Mouse (Mus musculus): ENCODE data around the gene Xrcc1. TPM values are rescaled to one million over a fixed set of nuclear protein-coding genes. Genes with fewer than 3 reads are reported as not detected.
"Not testable (repeated sequence)": the region's sequence is repeated elsewhere in the genome, so short reads cannot be mapped to it uniquely, and the experiment has no call there.

Gene Xrcc1
- polyA plus RNA-seq, 1 experiment from 2014 or later = 69.8 TPM

DNA sequence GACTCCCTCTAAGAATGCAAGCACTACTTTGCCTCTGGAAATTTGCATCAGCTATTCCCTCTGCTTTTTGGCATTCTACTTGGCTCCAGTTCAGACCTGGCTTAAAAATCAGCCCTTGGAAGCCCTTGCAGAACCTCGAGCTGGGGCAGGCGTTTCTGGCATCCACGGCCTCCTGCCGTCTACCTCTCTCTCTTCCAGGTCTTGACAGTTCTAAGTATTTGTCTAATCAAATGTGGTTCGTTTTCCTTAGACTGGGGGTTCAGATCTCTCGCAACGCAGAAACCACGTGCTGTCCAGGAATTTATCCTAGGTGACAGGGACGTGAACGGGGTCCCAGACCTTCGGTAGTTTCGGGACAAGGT, 39.6 kb upstream of the Xrcc1 start:
- Histone ChIP-seq H3K9me3 (replicated peaks; ENCODE audit: control insufficient read depth, low read length) (0 out of 2 replicates have a peak, but pooled peaks cover under 1% of the 10 kb centered on the region), H3K27ac (ENCODE audit: low read depth, low read length) (peak overlapping the region; percentile 98), H3K4me1 (ENCODE audit: control insufficient read depth, insufficient read depth, low read length) (peaks cover 8% of the 10 kb centered on the region), H3K4me3 (ENCODE audit: low read depth, low read length) (peak overlapping the region; percentile 51), H3K9ac (ENCODE audit: low read depth, low read length) (peak overlapping the region; percentile 98), H3K27me3 (ENCODE audit: control insufficient read depth, insufficient read depth, low read length) (peaks cover 25% of the 10 kb centered on the region), H3K4me2 (peak overlapping the region; percentile 81), H3K36me3 (ENCODE audit: control insufficient read depth, insufficient read depth, low read length) (peaks cover 3% of the 10 kb centered on the region; the same call in 1 of the 2 replicates)
- ATAC-seq (replicated peaks; ENCODE audit: insufficient number of reproducible peaks, low FRiP score, low TSS enrichment) = no peak
- 0% methylated on average over 12 of the region's 12 CpGs for WGBS (ENCODE audit: insufficient replicate concordance)

DNA sequence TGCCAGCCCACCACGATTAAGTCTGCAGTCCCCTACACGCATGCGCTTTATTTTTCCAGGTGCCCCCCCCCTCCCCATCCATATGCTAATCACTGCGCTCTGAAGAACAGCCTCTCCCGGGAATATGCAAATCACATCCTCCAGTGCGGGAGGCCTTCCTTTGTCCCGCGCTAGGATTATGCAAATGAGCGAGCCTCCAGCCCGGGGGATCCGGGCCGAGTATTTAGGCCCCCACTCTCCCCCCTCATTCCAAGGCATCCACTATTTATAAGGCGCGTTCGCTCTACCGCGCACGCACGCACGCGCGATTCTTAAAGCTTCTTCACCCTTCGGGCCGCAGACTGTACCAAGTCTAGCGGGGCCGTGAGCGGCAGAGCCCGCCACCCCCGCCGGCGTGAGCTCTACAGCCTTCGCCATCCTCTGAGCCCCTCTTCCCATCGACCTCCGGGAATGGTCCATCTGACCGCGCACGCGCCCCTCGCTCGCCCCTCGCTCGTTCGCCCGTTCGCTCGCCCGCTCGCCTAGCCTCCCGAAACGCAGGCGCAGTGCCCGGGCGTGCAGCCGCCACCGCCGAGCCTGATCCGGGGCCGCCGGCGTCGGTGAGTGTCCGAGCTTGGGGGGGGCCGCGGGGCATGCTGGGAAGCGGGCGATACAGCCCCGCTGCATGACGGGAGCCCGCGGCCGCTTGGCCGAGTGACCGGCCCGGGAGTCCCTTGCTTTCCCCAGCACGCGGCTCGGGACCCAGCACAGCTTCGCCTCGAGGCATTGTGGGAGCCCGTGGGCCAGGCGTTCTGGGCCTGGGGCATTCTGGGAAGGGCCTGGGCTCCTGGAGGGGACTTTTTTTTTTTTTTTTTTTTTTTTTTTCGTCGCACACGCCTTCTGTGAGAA, 39.0 kb upstream of the Xrcc1 start, which contains the start of gene Zfp428:
TSS of gene Zfp428 (plus strand) at position 169 of the 888 bp plus-strand sequence.
- Histone ChIP-seq H3K4me1 (ENCODE audit: control insufficient read depth, insufficient read depth, low read length) (peaks cover 8% of the 10 kb centered on the region), H3K36me3 (ENCODE audit: control insufficient read depth, insufficient read depth, low read length) (peaks cover 3% of the 10 kb centered on the region; the same call in 1 of the 2 replicates), H3K9ac (ENCODE audit: low read depth, low read length) (peak within 1 kb of the TSS; percentile 98), H3K27me3 (ENCODE audit: control insufficient read depth, insufficient read depth, low read length) (peaks cover 19% of the 10 kb centered on the region), H3K9me3 (replicated peaks; ENCODE audit: control insufficient read depth, low read length) (no peaks in the 10 kb centered on the region), H3K4me2 (peak within 1 kb of the TSS; percentile 81), H3K4me3 (ENCODE audit: low read depth, low read length) (peak within 1 kb of the TSS; percentile 51), H3K27ac (ENCODE audit: low read depth, low read length) (peak within 1 kb of the TSS; percentile 98)
- WGBS (ENCODE audit: insufficient replicate concordance) = under 1% methylated on average over 84 of the region's 84 CpGs
- peak; percentile 79 for ATAC-seq (replicated peaks; ENCODE audit: insufficient number of reproducible peaks, low FRiP score, low TSS enrichment)

DNA sequence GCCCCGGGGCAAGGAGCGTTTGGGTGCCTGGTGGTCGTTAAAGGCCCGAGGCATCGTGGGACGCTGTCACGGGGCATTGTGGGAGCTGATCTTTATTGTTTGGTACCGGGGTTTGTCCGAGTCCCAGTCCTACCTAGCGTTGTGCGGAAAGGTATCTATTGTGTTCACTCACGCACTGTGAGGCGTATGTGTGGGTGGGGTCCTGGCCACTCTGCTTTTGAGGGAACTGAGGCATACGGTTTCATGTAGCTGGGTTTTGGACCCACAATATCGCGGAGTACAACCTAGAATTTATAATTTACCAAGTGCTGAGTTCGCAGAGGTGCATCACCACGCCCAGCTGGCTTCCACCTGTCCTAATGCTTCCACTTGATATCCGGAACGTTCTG, 38.4 kb upstream of the Xrcc1 start:
- Histone ChIP-seq H3K4me3 (ENCODE audit: low read depth, low read length) (peak overlapping the region; percentile 51), H3K4me2 (peak overlapping the region; percentile 81), H3K27ac (ENCODE audit: low read depth, low read length) (peak overlapping the region; percentile 98), H3K36me3 (ENCODE audit: control insufficient read depth, insufficient read depth, low read length) (peaks cover 3% of the 10 kb centered on the region; the same call in 1 of the 2 replicates), H3K4me1 (ENCODE audit: control insufficient read depth, insufficient read depth, low read length) (peaks cover 8% of the 10 kb centered on the region), H3K9ac (ENCODE audit: low read depth, low read length) (peak overlapping the region; percentile 98), H3K9me3 (replicated peaks; ENCODE audit: control insufficient read depth, low read length) (no peaks in the 10 kb centered on the region), H3K27me3 (ENCODE audit: control insufficient read depth, insufficient read depth, low read length) (peaks cover 12% of the 10 kb centered on the region)
- 2% methylated on average over 20 of the region's 20 CpGs for WGBS (ENCODE audit: insufficient replicate concordance)
- ATAC-seq (replicated peaks; ENCODE audit: insufficient number of reproducible peaks, low FRiP score, low TSS enrichment) = no peak; the same call in 1 of the 2 replicates

DNA sequence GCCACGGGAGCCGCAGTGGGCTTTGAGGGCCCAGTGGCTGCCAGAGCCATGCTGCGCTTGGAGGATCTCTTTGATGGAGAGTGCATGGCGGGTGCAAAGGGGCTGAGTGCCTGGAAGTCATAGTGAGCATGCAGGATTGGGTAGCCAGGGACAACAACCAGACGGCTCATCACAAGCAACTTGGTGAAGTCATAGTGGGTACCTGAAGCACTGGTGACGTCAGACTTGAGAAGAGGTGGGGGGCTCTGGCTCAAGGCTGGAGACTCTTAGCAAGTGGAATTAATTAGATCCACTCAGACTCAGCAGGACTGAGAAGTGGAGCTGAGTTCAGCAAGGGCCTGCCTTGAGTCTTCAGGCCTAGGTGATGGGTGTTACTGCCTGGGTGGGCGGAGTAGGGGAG, 33.7 kb upstream of the Xrcc1 start, which contains the start of gene AC161166.1:
TSS of gene AC161166.1 (minus strand) at position 101 of the 400 bp plus-strand sequence.
- H3K36me3 ChIP-seq (ENCODE audit: control insufficient read depth, insufficient read depth, low read length) = peaks cover 5% of the 10 kb centered on the region; the same call in 1 of the 2 replicates
- H3K27me3 ChIP-seq (ENCODE audit: control insufficient read depth, insufficient read depth, low read length) = no peaks in the 10 kb centered on the region
- no peak within 1 kb of the TSS for H3K9ac ChIP-seq (ENCODE audit: low read depth, low read length)
- H3K27ac ChIP-seq (ENCODE audit: low read depth, low read length) = no peak within 1 kb of the TSS
- 87% methylated on average over 7 of the region's 7 CpGs for WGBS (ENCODE audit: insufficient replicate concordance)
- no peak for ATAC-seq (replicated peaks; ENCODE audit: insufficient number of reproducible peaks, low FRiP score, low TSS enrichment)
- H3K9me3 ChIP-seq (replicated peaks; ENCODE audit: control insufficient read depth, low read length) = no peaks in the 10 kb centered on the region
- no peak within 1 kb of the TSS for H3K4me2 ChIP-seq
- H3K4me1 ChIP-seq (ENCODE audit: control insufficient read depth, insufficient read depth, low read length) = no peaks in the 10 kb centered on the region
- H3K4me3 ChIP-seq (ENCODE audit: low read depth, low read length) = no peak within 1 kb of the TSS

DNA sequence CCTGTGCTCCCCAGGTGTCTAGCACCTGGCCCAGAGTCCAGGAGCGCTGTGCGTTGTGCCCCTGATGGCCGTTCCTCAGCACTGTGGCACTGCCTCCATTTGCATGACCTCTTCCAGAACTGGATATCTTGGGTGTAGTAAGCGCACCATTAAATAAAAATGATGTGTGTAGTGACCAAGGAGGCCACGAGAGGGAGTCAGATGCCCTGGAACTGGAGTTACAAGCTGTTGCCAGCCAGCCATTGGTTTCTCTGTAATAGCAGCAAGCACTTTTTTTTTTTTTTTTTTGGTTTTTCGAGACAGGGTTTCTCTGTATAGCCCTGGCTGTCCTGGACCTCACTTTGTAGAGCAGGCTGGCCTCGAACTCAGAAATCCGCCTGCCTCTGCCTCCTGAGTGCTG, 29.8 kb upstream of the Xrcc1 start:
- not testable (repeated sequence) for H3K9ac ChIP-seq (ENCODE audit: low read depth, low read length); H3K4me2 ChIP-seq; H3K4me1 ChIP-seq (ENCODE audit: control insufficient read depth, insufficient read depth, low read length); ATAC-seq (replicated peaks; ENCODE audit: insufficient number of reproducible peaks, low FRiP score, low TSS enrichment); H3K4me3 ChIP-seq (ENCODE audit: low read depth, low read length); H3K27ac ChIP-seq (ENCODE audit: low read depth, low read length); H3K36me3 ChIP-seq (ENCODE audit: control insufficient read depth, insufficient read depth, low read length); H3K9me3 ChIP-seq (replicated peaks; ENCODE audit: control insufficient read depth, low read length); H3K27me3 ChIP-seq (ENCODE audit: control insufficient read depth, insufficient read depth, low read length)
- 59% methylated on average over 8 of the region's 8 CpGs for WGBS (ENCODE audit: insufficient replicate concordance)

DNA sequence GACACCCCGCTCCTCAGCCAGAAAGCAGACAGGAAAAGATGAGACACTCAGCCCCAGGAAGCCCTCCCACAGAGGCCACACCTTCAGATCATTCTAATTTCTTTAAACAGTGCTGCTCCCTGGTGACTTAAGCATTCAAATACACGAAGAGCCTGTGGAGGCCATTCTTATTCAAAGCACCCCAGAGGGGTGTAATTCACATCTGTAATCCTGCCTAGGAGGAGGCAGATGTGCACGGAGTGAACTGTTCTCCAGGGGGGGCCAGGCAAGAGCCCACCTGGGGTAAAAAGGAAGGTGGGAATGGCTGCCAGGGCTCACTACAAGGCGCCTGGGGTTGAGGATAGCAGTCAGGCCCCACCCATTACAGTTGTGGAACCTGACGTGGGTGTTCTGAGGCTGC, 29.0 kb upstream of the Xrcc1 start:
- no peak overlapping the region for H3K27ac ChIP-seq (ENCODE audit: low read depth, low read length)
- H3K27me3 ChIP-seq (ENCODE audit: control insufficient read depth, insufficient read depth, low read length) = no peaks in the 10 kb centered on the region
- no peak overlapping the region for H3K4me2 ChIP-seq
- H3K9me3 ChIP-seq (replicated peaks; ENCODE audit: control insufficient read depth, low read length) = no peaks in the 10 kb centered on the region
- no peak overlapping the region for H3K9ac ChIP-seq (ENCODE audit: low read depth, low read length)
- H3K4me1 ChIP-seq (ENCODE audit: control insufficient read depth, insufficient read depth, low read length) = no peaks in the 10 kb centered on the region
- peaks cover 2% of the 10 kb centered on the region; the same call in 1 of the 2 replicates for H3K36me3 ChIP-seq (ENCODE audit: control insufficient read depth, insufficient read depth, low read length)
- WGBS (ENCODE audit: insufficient replicate concordance) = 54% methylated on average over 5 of the region's 5 CpGs
- no peak for ATAC-seq (replicated peaks; ENCODE audit: insufficient number of reproducible peaks, low FRiP score, low TSS enrichment)
- no peak overlapping the region for H3K4me3 ChIP-seq (ENCODE audit: low read depth, low read length)

DNA sequence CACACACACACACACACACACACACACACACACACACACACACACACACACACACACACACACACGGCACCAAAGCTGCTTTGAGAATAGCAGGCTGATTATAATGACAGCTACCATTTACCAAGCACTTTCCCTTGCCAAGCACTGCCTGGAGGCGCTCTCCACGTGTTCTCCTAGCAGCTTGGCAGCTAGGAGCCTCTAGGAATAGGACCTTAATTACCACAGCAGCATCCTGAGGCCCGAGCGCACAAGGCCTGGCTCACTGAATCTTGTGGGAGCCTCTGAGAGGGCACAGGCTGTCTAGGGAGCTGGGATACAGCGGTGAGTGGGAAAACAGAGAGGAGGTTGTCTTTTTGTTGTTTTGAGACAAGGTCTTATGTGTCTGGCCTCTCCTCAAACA, 28.4 kb upstream of the Xrcc1 start:
- no peaks in the 10 kb centered on the region for H3K4me1 ChIP-seq (ENCODE audit: control insufficient read depth, insufficient read depth, low read length)
- WGBS (ENCODE audit: insufficient replicate concordance) = 53% methylated on average over 5 of the region's 6 CpGs
- H3K36me3 ChIP-seq (ENCODE audit: control insufficient read depth, insufficient read depth, low read length) = peaks cover 2% of the 10 kb centered on the region; the same call in 1 of the 2 replicates
- no peak for ATAC-seq (replicated peaks; ENCODE audit: insufficient number of reproducible peaks, low FRiP score, low TSS enrichment)
- H3K9ac ChIP-seq (ENCODE audit: low read depth, low read length) = no peak overlapping the region
- no peaks in the 10 kb centered on the region for H3K27me3 ChIP-seq (ENCODE audit: control insufficient read depth, insufficient read depth, low read length)
- H3K4me2 ChIP-seq = no peak overlapping the region
- no peak overlapping the region for H3K4me3 ChIP-seq (ENCODE audit: low read depth, low read length)
- no peak overlapping the region for H3K27ac ChIP-seq (ENCODE audit: low read depth, low read length)
- H3K9me3 ChIP-seq (replicated peaks; ENCODE audit: control insufficient read depth, low read length) = no peaks in the 10 kb centered on the region

DNA sequence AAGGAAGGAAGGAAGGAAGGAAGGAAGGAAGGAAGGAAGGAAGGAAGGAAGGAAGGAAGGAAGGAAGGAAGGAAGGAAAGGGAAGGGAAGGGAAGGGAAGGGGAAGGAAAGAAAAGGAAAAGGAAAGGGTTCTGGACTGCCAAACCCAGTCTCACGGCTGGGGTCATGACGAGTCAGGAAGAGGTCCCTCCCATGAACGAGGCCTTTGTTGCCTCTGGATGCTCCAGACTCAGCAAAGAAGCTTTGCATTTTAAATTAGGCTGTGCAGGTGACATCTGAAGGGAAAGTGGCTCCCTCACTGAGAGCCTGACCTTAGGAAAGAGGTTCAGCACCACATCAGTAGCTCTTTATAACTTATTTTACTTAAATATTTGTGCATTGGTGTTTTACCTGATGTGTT, 27.0 kb upstream of the Xrcc1 start:
- Histone ChIP-seq H3K36me3 (ENCODE audit: control insufficient read depth, insufficient read depth, low read length) (peaks cover 2% of the 10 kb centered on the region; the same call in 1 of the 2 replicates), H3K27ac (ENCODE audit: low read depth, low read length) (no peak overlapping the region), H3K9me3 (replicated peaks; ENCODE audit: control insufficient read depth, low read length) (no peaks in the 10 kb centered on the region), H3K4me2 (no peak overlapping the region), H3K4me1 (ENCODE audit: control insufficient read depth, insufficient read depth, low read length) (no peaks in the 10 kb centered on the region), H3K27me3 (ENCODE audit: control insufficient read depth, insufficient read depth, low read length) (no peaks in the 10 kb centered on the region), H3K9ac (ENCODE audit: low read depth, low read length) (no peak overlapping the region), H3K4me3 (ENCODE audit: low read depth, low read length) (no peak overlapping the region)
- WGBS (ENCODE audit: insufficient replicate concordance) = 62% methylated on average over 3 of the region's 3 CpGs
- no peak for ATAC-seq (replicated peaks; ENCODE audit: insufficient number of reproducible peaks, low FRiP score, low TSS enrichment)
